ENCODE assay signal across 10 mouse cellular contexts in the genomic region with DNA sequence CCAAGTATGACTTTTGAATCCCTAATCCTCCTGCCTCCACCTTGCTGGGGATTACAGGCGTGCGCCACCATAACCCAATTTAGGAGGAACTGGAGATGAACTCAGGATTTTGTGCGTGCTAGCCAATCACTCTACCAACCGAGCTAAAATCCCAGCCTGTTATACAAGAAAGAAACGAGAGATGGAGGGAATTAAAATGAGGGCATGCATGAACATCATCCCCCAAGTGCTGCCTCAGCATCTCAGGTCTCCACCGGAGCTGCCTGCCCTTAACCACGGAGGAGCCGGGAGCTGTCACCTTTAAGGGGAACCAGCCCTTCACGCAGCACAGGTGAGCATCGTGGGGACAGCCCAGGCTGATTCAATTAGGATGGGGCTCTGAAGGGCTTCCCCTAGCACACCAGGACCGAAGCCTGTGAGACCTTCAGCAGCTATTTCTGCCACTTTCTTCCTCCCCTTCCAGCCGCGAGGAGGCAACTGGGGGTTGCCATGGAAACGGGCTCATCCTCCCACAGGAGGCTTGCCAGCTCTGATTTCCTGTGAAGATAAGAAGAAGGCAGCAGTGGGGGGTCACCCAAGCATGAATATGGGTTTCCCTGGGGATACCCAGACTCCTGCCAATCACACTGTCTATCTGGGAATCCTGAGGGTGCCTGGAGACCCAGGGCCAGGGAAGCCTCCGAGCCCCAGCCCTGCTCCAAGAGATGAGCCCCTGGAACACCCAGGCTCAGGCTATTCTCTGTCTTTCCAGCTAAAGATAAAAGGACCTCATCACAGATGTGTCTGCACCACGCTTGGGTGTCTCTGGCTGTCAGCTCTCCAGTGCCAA. TPM values are rescaled to one million over a fixed set of nuclear protein-coding genes. Genes with fewer than 3 reads are reported as not detected.
DNase-seq lines count a peak whose midpoint lies in the region; ATAC-seq lines count a peak whose summit lies in the region.
"Had no signal": no experiment of that assay in that cellular context is flagged by ENCODE, and none has a peak within 500 bp of the region (broad histone marks: within the 10 kb centered on the region; RNA-seq: fewer than 3 reads in every experiment).

No protein-coding gene starts in this region.

- H3K4me1 ChIP-seq in forebrain, embryonic 11.5 days (replicated peaks; ENCODE audit: control insufficient read depth, insufficient read depth, low read length) = no peaks in the 10 kb centered on the region; the same call in 1 of the 2 replicates
- peaks cover 25% of the 10 kb centered on the region for H3K4me1 ChIP-seq in forebrain, embryonic 10.5 days
- H3K4me1 ChIP-seq in hindbrain, embryonic 12.5 days = peaks cover 23% of the 10 kb centered on the region
- H3K4me1 ChIP-seq: liver, embryonic 13.5 days had no signal

- H3K27me3 ChIP-seq in forebrain, embryonic 11.5 days (ENCODE audit: control insufficient read depth, insufficient read depth, low read length) = no peaks in the 10 kb centered on the region
- no peaks in the 10 kb centered on the region for H3K27me3 ChIP-seq in forebrain, embryonic 10.5 days (ENCODE audit: poor library complexity, severe bottlenecking)
- 0 out of 2 replicates have a peak, but pooled peaks cover 3% of the 10 kb centered on the region for H3K27me3 ChIP-seq in hindbrain, embryonic 12.5 days
- H3K27me3 ChIP-seq: liver, embryonic 13.5 days had no signal

- no peak overlapping the region for H3K4me2 ChIP-seq in forebrain, embryonic 11.5 days (ENCODE audit: low read depth, low read length, severe bottlenecking)
- H3K4me2 ChIP-seq in hindbrain, embryonic 12.5 days (replicated peaks) = peak overlapping the region; percentile 37
- H3K4me2 ChIP-seq: embryonic facial prominence, embryonic 15.5 days; liver, embryonic 13.5 days had no signal

- no peak for ATAC-seq in forebrain, embryonic 11.5 days (replicated peaks; ENCODE audit: low FRiP score)
- peak; percentile 57 for ATAC-seq in hindbrain, embryonic 12.5 days (ENCODE audit: low FRiP score)

- no peak overlapping the region for H3K4me3 ChIP-seq in forebrain, embryonic 11.5 days (ENCODE audit: low read depth, low read length)
- H3K4me3 ChIP-seq in forebrain, embryonic 10.5 days = no peak overlapping the region
- 0 out of 2 replicates have a peak overlapping the region, but pooled peaks have one; percentile 8 for H3K4me3 ChIP-seq in hindbrain, embryonic 12.5 days
- H3K4me3 ChIP-seq: embryonic facial prominence, embryonic 15.5 days; liver, embryonic 13.5 days had no signal

- no peak for DNase-seq in forebrain, embryonic 11.5 days (ENCODE audit: low spot score)
- no peak for DNase-seq in forebrain, embryonic 10.5 days (ENCODE audit: extremely low spot score, low spot score)
- DNase-seq in left cerebral cortex, adult 11 months (ENCODE audit: low spot score) = peak; percentile 87
- peak; percentile 84 for DNase-seq in retina, postnatal 1 day
- DNase-seq in yolk sac, embryonic 10.5 days (ENCODE audit: low spot score) = no peak
- DNase-seq in natural killer cell, adult 2 months (ENCODE audit: low spot score in 2 of 2) = no peak
- DNase-seq in spleen, adult 12 weeks (ENCODE audit: low spot score) = no peak
- DNase-seq: liver, embryonic 13.5 days had no signal

- 44% methylated on average over 16 of the region's 16 CpGs for WGBS in forebrain, embryonic 11.5 days
- WGBS in forebrain, embryonic 10.5 days = 46% methylated on average over 16 of the region's 16 CpGs
- WGBS in hindbrain, embryonic 12.5 days = 30% methylated on average over 16 of the region's 16 CpGs

- no peaks in the 10 kb centered on the region for H3K9me3 ChIP-seq in forebrain, embryonic 11.5 days (ENCODE audit: control insufficient read depth, low read length)
- H3K9me3 ChIP-seq in forebrain, embryonic 10.5 days = no peaks in the 10 kb centered on the region
- no peaks in the 10 kb centered on the region for H3K9me3 ChIP-seq in hindbrain, embryonic 12.5 days (replicated peaks)
- H3K9me3 ChIP-seq: embryonic facial prominence, embryonic 15.5 days; liver, embryonic 13.5 days had no signal

- H3K27ac ChIP-seq in forebrain, embryonic 11.5 days (ENCODE audit: low read depth, low read length) = peak overlapping the region; percentile 39; the same call in 1 of the 2 replicates
- H3K27ac ChIP-seq in forebrain, embryonic 10.5 days = no peak overlapping the region
- peak overlapping the region; percentile 85 for H3K27ac ChIP-seq in hindbrain, embryonic 12.5 days
- H3K27ac ChIP-seq: embryonic facial prominence, embryonic 15.5 days; liver, embryonic 13.5 days had no signal

- no peaks in the 10 kb centered on the region for H3K36me3 ChIP-seq in forebrain, embryonic 11.5 days (ENCODE audit: control insufficient read depth, insufficient read depth, low read length)
- peaks cover 3% of the 10 kb centered on the region; the same call in 1 of the 2 replicates for H3K36me3 ChIP-seq in forebrain, embryonic 10.5 days (replicated peaks)
- H3K36me3 ChIP-seq in hindbrain, embryonic 12.5 days = no peaks in the 10 kb centered on the region
- H3K36me3 ChIP-seq: embryonic facial prominence, embryonic 15.5 days; liver, embryonic 13.5 days had no signal

- peak overlapping the region; percentile 20; the same call in 1 of the 2 replicates for H3K9ac ChIP-seq in forebrain, embryonic 11.5 days (ENCODE audit: low read length)
- H3K9ac ChIP-seq in hindbrain, embryonic 12.5 days = no peak overlapping the region; the same call in 1 of the 2 replicates
- H3K9ac ChIP-seq: embryonic facial prominence, embryonic 15.5 days; liver, embryonic 13.5 days had no signal

RNA-seq across cellular contexts. Expression of a gene that starts 11.7 kb away (rescaled TPM):
- 0.73 and 0.85 TPM in 2 replicates for polyA plus RNA-seq in forebrain, embryonic 11.5 days (2014; fragmentation: Nextera tagmentation; extraction: Ambion mirVana)
- polyA plus RNA-seq in forebrain, embryonic 10.5 days (2016; fragmentation: Nextera tagmentation; extraction: Ambion mirVana) = 0.71 and 0.93 TPM in 2 replicates
- polyA plus RNA-seq in hindbrain, embryonic 12.5 days (2016; fragmentation: Nextera tagmentation; extraction: Ambion mirVana) = 1.4 and 1.6 TPM in 2 replicates

RNA-seq across cellular contexts. Expression of a gene that starts 38.7 kb away (rescaled TPM):
- 8.1 and 9.2 TPM in 2 replicates for polyA plus RNA-seq in forebrain, embryonic 11.5 days (2014; fragmentation: Nextera tagmentation; extraction: Ambion mirVana)
- polyA plus RNA-seq in forebrain, embryonic 10.5 days (2016; fragmentation: Nextera tagmentation; extraction: Ambion mirVana) = 13.5 and 13.7 TPM in 2 replicates
- 9.1 and 13.0 TPM in 2 replicates for polyA plus RNA-seq in hindbrain, embryonic 12.5 days (2016; fragmentation: Nextera tagmentation; extraction: Ambion mirVana)

Comparison
In these comparisons a context has a peak if more than half of its experiments do, and no peak if none do; other contexts are left out.
1. DNase-seq: peak in left cerebral cortex, adult 11 months (single experiment) and retina, postnatal 1 day (single experiment); none in forebrain, embryonic 11.5 days (single experiment), forebrain, embryonic 10.5 days (single experiment), yolk sac, embryonic 10.5 days (single experiment), natural killer cell, adult 2 months (0 of 2) and spleen, adult 12 weeks (single experiment).